Mouse (Mus musculus) right cerebral cortex, postnatal 4 days (tissue): ENCODE data around the gene Emc9.
A peak's percentile ranks its signal among the peaks of the same experiment; 100 is the strongest.

Experiments
- DNase-seq: peaks from one replicate; pipeline ENCODE4 v3.0.0-alpha.2; 2022

Gene Emc9

DNA sequence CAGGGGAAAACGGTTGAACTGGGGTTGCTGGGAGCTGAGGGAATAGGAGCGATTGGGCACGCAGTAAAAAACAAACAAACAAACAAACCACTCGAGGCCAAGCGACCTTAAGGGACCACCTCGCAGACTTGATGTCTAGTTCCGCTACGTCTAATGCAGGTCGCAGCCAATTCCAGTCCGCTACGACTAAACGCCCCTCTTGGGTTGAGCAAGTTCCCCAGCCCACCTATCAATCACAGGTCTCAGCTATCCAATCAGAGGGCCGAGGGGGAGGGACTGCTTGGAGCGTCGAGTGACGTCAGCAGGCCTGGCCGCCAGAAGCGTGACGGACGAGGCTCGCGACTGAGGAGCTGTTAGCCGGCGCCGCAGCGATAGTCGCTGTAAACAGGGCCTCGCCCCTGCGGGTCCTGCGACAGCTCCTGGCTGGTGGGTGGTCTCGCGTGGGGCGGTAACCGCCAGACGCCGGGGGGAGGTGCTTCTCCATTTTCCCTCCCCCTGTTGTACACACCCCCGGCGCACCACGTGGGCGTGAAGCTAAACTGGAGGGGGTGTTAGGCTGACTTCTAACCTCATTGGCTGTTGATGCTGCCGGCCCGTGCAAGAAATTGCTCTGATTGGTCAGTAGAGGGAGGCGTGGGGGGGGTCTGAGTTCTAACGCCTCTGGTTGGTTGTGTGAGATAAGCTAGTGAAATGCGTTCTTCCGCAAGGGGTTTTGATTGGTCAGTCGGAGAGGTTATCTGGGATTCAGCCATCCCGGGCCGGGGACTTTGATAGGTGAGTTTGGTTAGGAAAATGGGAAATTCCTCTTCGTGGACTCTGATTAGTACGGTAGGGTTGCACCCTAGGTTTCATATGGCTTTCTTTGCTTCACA lies 24.7 kb downstream of the Emc9 start, which contains the start of gene A730061H03Rik:
TSS of gene A730061H03Rik (minus strand) at position 205 of the 872 bp plus-strand sequence.
- peak; percentile 96 for DNase-seq

DNA sequence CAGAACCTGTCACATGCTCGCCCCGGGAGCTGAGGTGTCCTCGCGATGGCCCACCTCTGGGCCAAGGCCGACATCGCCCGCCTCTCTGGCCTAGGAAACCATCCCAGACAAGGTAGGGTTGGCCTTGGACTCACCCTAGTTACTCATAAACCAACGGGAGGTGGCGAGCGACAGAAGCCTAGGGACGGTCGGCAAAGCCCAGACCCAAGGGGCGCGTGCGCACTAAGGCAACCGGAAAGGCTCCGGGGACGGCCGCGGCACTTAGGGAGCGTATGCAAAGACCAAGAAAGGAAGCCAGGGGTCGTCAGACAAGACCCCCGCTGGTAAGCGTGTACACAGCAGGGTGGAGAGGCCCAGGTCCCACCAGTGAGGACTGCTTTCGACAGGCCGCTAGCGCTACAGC lies 25.3 kb downstream of the Emc9 start, which contains the start of gene Dcaf11:
TSS of gene Dcaf11 (plus strand) at position 208 of the 403 bp plus-strand sequence.
- peak; percentile 88 for DNase-seq

DNA sequence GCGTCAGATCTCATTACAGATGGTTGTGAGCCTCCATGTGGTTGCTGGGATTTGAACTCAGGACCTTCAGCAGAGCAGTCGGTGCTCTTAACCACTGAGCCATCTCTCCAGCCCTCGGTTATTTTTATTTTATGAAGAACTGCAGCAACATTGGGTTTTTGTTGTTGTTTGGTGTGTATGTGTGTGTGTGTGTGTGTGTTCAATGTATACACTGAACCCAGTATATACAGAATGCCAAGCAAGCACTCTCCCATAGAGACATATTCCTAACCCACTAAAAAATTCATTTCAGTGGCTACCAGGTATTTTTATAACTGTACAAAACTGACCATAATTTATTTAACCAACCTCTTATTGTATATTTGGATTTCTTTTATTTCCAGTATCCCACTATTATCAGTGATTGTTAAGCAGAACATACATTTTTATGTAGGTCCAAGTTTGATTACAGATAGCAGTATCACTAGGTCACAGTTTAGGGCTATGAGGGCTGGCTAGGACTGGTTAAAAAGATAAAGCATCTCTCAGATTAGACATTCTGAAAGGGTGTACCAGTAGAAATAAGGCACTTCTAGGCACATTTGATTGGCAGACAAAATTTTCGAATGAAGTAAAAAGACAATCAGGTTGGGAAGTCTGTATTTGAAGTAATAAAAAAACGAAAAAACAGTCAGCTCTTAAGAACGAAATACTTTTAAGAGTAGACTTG lies 26.2 kb downstream of the Emc9 start:
- no peak for DNase-seq

DNA sequence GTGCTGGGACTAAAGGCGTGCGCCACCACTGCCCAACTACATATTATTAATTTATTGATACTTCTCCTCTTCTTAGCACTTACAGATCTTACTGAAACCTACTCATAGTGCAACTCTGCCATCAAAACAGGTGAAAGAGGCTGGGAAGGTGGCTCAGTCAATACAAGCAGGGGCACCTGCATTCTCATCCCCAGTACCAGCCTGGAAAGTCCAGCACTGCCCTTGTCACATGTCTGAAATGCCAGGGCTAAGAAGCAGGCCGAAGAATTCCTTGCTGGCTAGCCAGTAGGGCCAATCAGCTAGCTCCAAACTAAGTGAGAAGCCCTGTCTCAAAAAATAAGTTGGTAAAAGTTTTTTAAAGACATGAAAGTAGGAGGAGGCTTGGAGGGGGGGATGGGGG lies 27.5 kb downstream of the Emc9 start:
- DNase-seq: no peak

DNA sequence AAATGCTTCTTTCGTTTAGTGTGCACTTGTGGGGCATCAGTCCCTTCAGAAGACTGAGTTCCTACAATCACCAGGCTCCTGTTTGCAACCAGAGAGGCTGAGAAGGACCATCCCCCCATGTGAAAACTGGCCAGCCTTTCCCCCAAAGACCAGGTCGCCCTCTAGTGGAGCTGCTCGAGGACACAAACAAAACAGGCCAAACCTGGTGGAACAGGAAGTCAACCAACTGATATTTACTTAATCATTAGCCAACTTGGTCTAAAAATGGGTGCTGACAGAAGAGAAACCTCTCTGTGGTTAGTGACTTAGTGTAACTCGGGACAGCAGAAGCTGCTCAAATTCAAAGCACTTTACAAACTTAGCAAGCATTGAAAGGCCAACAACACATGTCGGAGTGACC lies 28.1 kb downstream of the Emc9 start:
- peak; percentile 74 for DNase-seq

DNA sequence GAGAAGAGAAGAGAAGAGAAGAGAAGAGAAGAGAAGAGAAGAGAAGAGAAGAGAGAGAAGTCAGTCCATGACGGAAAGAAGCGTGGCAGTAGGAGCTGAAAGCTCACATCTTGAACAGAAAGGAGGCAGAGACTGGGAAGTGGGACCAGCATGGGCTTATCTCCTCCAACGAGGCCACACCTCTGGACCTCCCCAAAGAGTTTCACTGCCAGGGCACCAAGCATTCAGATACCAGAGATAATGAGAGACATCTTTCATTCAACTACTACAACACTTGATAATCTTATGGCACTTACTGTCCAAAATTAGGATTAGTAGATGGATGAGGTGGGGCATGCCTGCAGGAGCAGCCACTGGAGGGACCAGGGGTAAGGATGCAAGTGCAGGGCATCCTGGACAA lies 29.3 kb downstream of the Emc9 start:
- no peak for DNase-seq

DNA sequence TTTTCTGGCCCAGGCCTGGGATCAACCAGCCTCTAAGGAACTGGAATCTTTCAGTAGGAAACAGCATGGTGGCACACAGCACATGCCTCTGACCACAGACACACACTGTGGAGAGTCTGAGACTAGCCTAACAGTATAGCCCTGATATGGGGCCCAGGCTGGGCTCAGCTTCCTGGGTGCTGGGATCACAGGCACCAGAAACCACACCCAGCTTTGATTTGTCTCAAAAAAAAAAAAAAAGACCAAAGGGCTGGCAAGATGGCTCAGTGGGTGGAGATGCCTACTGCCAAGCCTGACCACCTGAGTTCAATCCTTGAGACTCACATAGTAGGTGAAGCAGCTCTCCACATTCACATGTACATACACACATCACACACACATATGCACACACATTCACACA lies 30.5 kb downstream of the Emc9 start:
- DNase-seq: no peak

DNA sequence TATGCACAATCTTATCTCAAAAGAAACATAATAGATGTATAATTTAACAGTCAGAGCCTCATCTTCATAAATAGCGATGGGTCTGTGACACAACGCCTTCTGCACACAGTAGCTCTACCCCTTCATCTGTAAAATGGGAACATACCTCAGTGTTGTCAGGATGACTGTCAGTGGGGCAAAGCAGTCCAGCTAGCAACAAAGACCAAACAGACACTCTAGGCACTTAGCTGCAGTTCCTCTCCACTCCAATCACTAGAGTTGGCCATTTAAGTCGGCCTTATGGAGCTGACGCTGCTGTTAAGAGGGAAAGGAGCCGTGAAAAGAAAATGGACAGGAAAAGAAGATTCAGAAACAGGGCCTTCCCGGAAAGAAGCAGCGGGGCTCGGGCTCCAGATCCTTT lies 33.3 kb downstream of the Emc9 start:
- no peak for DNase-seq

DNA sequence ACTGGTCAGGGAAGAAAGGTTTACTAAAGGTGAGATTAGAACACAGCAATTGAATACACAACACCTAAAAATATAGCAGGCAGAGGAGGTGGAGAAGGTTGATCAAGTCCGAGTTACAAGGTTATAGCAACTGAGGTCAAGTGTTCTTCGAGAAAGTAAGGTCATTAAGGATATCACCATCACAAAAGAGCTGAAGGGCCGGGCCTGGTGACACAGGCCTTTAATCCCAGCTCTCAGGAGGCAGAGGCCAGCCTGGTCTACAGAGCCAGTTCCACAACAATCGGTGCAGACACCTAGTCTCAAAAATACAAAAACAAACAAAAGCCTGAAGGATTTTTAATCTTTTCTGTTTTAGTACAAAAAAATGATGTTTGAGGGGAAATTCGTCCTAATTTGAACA lies 33.8 kb downstream of the Emc9 start:
- no peak for DNase-seq

DNA sequence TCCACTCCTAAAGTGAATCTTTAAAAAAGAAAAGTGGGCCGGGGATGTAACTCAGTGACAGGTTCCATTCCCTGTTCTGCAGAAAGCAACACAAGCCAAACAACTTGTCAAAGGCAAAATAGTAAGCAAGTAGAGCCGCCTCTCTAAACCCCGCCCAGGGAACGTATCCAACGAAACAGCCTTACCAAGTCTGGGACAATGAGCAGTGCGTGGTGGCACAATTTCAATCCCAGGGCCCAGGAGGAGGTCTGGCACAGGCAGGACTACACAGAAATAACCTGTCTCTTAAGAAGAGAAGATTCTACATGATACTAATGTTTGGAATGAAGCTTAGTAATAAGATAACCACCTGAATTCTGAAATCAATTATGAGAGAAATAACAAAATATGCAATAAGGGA lies 34.9 kb downstream of the Emc9 start:
- no peak for DNase-seq

DNA sequence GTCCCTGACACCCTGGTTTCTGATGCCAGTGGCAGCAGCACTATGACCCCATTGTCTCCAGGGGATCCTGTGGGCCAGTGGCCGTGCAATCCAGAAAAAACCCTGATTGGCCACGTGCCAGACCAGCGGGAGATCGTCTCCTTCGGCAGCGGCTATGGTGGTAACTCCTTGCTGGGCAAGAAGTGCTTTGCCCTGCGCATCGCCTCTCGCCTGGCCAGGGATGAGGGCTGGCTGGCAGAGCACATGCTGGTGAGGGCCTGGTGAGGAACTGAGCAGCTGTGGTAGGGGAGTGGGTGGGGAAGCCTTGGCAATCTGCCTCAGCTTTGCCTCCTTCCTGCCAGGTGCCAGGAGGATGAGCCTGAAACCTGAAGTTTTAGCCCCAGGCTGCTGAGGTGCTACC lies 40.8 kb downstream of the Emc9 start:
- peak; percentile 31 for DNase-seq

DNA sequence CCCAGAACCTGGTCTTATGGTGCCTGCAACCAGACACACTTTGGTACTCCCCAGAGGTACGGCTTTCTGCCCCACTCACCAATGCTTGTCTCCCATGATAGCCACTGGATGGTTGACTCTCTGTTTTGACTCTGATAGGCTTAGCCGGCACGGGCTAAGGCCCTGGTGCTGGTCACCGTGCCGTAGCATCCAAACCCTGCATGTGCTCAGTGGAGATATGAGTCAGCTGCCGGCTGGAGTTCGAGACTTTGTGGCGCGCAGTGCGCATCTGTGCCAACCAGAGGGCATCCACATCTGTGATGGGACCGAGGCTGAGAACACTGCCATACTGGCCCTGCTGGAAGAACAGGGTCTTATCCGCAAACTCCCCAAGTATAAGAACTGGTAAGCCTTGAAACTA lies 42.8 kb downstream of the Emc9 start:
- no peak for DNase-seq

DNA sequence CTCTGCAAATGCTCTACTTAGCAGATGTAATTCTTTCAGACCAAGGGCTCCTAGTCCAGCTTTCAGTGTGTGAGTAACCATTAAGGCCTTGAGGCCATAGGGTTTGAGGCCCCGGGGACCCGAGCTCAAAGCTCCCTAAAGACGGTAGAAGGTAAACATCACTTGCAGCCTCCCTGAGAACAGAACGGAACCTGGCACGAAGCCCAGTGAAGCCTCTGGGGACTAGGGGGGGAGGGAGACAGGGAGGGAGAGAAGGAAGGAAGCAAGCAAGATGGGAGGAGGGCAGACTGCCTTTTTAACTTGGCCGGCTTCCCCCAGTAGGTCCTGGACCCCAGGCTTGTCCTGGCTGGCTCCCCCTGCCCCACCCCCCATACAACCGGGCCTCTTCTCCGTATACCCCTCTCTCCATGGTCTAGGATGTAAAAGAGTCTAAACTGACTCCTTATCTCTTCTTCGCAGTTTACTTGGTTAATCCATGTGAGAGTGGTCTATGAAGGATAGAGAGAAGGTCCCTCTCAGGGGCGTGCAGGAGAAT lies 44.2 kb downstream of the Emc9 start:
- DNase-seq: peak; percentile 85

DNA sequence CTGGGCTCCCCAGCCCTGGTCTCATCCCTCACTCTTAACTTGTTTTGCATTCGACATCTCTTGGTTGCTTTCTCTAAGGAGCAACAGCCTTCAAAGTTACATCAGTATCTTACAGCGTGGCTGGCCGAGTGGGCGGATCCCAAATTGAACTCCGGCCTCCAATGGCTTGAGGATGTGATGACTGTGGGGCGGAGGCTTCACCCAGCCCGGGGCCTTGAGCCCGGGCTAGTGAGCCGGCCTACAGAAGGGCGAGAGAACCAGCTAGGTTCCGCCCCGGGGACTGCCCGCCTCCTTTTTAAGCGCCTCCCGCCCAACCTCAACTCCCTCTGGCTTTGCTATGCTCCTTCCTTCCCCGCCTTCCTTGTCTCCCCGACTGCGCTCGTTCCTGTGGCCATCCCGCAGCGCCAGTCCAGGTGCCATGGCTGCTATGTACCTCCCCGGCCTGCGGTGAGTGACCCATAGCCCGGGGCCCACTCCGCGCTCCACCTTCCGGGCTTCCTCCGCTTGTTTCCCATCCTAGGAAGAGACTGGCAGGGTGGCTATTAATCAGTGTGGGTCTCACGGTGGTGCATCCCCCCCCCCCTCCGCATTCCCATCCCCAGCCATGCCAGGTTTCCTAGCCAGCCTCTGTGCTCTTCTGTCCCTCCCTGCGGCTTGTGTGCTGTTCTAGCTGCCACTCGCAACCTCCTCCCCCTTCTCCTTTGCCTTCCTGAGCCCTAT lies 44.9 kb downstream of the Emc9 start, which contains the start of gene Pck2:
TSS of gene Pck2 (plus strand) at position 200 of the 720 bp plus-strand sequence.
- peak; percentile 55 for DNase-seq

DNA sequence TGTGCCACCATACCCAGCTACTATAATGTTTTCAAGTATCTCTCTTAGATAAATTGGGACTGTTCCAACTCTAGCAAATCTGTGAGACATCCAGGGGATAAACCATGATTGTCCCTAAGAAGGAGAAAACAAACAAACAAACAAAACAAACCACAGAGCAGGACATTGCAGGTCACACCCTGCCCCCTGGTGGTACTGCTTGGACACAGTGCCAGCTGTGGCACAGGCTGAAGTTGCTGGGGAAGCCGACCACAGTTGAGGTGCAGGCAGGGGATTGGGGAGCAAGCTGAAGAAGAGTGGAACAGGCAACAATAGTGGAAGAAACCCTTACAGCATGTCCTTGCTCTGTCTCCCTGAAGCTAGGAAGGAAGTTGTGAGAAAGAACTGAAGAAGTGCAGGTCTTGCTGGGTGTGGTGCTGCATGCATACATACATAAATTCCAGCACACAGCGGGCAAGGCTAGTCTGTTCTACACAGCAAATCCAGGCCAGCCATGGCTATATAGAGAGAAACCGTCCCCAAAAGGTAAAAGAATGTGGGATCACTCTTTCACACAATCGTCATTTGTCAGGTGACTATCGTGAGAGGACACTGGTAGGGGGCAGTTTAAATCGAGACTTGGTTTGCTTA lies 48.9 kb downstream of the Emc9 start:
- peak; percentile 53 for DNase-seq
